Mouse (Mus musculus) gastrocnemius, adult 2 months (tissue): Measurements from ENCODE around the gene Dap. TPM values are rescaled to one million over a fixed set of nuclear protein-coding genes. Genes with fewer than 3 reads are reported as not detected.

Experiments used
- DNase-seq: peaks from one replicate; pipeline ENCODE4 v3.0.0; 2022
- H3K27ac ChIP-seq: fragments of 200-600 bp; 2 replicates; pipeline ENCODE4 v1.8.1; 2022; ENCODE audit warnings: mild to moderate bottlenecking
- H3K4me3 ChIP-seq: fragments of 200-600 bp; 2 replicates; pipeline ENCODE4 v1.8.1; 2022; ENCODE audit warnings: mild to moderate bottlenecking, moderate library complexity
- CTCF ChIP-seq: fragments of 200-600 bp; IDR thresholded peaks from 2 replicates; pipeline ENCODE4 v1.8.1; 2022; ENCODE audit warnings: antibody characterized with exemption, mild to moderate bottlenecking, moderate library complexity
- intact Hi-C: fragments of 180-260 bp; cut with DNase I; formaldehyde crosslinking; loops from one replicate; pipeline ENCODE4 v1.15.1; 2025
- total RNA-seq, 2 experiments: library from RNA; stranded (reverse); gene quantifications; 2 replicates each; pipeline ENCODE4 v1.2.3; 2021

Gene Dap
- total RNA-seq, 2 experiments from 2014 or later, result 6.2 to 11.4 TPM

DNA sequence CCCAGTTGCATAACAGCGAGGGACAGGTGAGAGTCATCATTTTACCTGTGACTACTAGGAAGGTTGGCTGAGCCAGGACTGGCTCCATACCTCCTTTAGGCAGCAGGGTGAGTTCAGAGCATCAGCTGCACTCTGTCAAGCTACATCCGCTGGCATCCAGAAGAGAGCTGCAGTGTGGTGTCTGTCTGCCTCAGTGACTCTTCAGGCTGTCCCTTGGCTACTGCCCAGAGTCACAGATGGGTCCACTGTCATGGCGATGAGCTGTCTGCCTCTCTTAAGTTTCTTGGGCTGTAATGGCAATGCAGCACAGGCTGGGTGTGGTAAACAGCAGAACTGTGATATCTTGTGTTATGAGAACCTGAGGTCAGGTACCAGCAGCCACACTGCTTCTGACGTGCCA is 16.1 kb downstream of the Dap start:
- H3K27ac ChIP-seq, result no peak overlapping the region
- intact Hi-C loops, result no loop called here
- no peak overlapping the region for H3K4me3 ChIP-seq
- no peak for TF ChIP-seq CTCF
- no peak for DNase-seq

DNA sequence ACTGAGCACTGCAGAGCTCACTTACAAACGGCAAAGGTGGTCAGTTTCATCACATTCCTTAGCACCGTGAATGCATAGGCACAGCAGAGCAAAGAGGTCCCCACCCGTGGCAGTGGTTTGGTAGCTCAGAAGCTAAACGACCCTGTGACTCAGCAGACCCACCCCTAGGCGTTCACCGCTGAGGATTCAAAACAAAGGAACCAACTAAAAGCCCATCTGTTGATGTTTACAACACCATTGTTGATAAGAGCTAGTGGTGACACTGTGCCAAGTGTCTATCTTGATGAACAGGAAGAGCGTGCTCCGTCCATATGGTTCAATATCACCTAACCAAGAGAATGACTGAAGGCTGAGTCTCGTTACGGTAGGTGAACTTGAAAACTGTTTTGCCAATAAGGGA is 19.1 kb downstream of the Dap start:
- H3K27ac ChIP-seq, result no peak overlapping the region
- no peak for DNase-seq
- no peak for TF ChIP-seq CTCF
- H3K4me3 ChIP-seq, result no peak overlapping the region
- intact Hi-C loops, result no loop called here

GRCm38 (mm10) chr15:31244696-31245445 is 20.8 kb downstream of the Dap start:
- intact Hi-C loops, result no loop called here
- Histone ChIP-seq H3K27ac (no peak overlapping the region), H3K4me3 (no peak overlapping the region)
- no peak for TF ChIP-seq CTCF
- no peak for DNase-seq

DNA sequence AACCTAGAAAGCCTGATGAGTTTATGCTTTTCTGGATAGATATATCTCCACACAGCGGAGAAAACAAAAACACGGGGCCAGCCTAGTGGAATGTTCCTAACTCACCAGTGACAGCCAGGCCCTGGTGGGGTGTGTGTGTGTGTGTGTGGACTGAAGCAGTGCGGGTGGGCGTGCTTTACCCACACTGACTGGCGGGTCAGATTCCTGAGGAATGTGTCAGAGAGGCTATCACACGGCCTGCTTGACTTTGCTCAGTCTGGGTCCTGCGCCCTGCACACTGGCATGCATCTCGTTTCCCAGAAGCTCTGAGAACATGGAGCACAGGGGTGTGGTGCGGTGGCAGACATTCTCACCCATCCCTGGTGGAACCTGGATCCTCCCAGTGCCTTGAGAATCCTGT is 21.8 kb downstream of the Dap start:
- intact Hi-C loops, result no loop called here
- H3K4me3 ChIP-seq, result no peak overlapping the region
- no peak overlapping the region for H3K27ac ChIP-seq
- no peak for DNase-seq
- TF ChIP-seq CTCF, result no peak

DNA sequence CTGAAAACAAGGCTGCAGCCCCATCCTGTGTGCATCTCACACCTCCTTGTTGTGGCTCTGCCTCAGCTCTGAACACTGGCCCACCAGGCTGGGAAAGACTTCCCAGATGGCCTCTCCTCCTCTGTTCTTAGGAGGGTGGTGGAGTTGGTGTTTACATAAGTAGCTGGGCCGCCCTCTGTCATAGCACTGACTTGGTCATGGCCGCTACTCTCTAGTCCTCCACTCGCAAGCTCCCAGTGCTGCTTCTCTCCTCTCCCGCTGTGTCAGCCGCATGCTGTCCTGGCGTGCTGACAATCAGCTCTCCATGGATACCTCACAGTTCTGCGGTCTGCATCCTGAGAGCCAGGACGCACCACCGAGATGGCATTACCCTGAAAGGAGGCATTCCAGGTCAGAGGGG is 22.9 kb downstream of the Dap start:
- no peak for TF ChIP-seq CTCF
- no peak for DNase-seq
- Histone ChIP-seq H3K27ac (no peak overlapping the region), H3K4me3 (no peak overlapping the region)
- intact Hi-C loops, result no loop called here

DNA sequence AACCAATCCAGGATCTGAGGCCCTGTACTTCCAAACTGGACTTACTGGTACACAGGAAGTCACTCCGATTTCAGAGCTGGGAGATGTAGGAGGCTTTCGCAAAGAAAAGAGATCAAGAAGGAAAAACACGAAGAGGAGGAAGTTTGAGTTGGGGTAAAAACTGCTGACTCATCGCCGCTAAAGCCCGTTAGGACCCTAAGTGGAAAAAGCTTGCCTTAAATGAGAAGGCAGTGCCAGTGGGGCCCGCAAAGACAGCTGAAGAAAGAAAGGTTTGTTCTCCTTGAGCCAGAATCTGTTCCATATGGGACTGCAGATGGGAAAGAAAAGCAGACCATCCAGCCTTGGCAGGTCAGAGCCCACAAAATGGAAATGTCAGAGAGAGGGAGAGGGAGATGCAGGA is 24.8 kb downstream of the Dap start:
- no peak for DNase-seq
- intact Hi-C loops, result no loop called here
- no peak overlapping the region for H3K4me3 ChIP-seq
- no peak overlapping the region for H3K27ac ChIP-seq
- TF ChIP-seq CTCF, result no peak

- Histone ChIP-seq H3K4me3 (no peak overlapping the region), H3K27ac (no peak overlapping the region)
- intact Hi-C loops, result no loop called here
- DNase-seq, result no peak
- no peak for TF ChIP-seq CTCF
These were observed 25.9 kb downstream of the Dap start for GRCm38 (mm10) chr15:31250027-31250426.

DNA sequence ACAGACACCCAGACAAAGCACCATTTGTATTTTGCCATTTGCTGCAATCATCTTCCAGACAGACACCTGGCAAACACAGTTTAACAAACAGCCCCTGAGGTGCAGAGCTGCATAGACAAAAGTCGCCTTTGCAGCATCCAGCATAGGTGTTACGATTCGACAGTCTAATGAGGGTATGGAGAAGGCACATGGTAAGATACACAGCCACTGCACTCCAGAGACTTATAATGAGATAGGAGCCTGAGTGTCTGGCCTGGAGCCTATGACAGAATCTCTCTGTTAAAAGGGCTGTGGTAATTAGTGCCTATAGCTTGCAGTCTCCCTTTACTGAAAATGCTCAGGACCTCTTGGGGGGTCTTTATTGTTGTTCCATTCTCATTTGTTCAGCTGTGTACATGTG is 26.6 kb downstream of the Dap start:
- intact Hi-C loops, result no loop called here
- DNase-seq, result no peak
- TF ChIP-seq CTCF, result no peak

DNA sequence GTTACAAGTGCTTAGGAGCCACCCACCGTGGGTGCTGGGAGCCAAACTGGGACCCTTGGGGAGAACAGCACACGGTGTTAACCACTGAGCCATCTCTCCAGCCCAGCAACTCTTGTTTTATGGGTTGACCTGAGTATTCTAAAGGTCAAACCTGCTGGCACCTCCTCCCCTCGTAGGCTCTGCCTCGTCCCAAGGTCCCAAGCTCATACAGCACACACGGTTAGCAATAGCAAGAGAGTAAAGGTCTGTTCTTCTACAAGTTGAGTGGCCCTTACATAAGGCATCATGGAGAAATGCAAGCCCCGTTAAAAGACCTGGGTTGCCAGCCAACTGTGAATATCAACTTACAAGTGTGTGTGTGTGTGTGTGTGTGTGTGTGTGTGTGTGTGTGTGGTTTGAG is 27.1 kb downstream of the Dap start:
- no peak for DNase-seq
- Histone ChIP-seq H3K4me3 (no peak overlapping the region), H3K27ac (no peak overlapping the region)
- no peak for TF ChIP-seq CTCF
- intact Hi-C loops, result no loop called here

More for the DNA sequence above, 26.6 kb downstream of the Dap start:
- Histone ChIP-seq H3K27ac (no peak overlapping the region), H3K4me3 (no peak overlapping the region)

- Histone ChIP-seq H3K4me3 (no peak overlapping the region), H3K27ac (no peak overlapping the region)
- DNase-seq, result no peak
- no peak for TF ChIP-seq CTCF
- intact Hi-C loops, result no loop called here
These were observed 28.6 kb downstream of the Dap start for GRCm38 (mm10) chr15:31252590-31253311.

GRCm38 (mm10) chr15:31253380-31253779 is 29.3 kb downstream of the Dap start:
- TF ChIP-seq CTCF, result no peak
- intact Hi-C loops, result no loop called here
- Histone ChIP-seq H3K4me3 (no peak overlapping the region), H3K27ac (peak overlapping the region; percentile 13; the same call in 1 of the 2 replicates)
- no peak for DNase-seq

DNA sequence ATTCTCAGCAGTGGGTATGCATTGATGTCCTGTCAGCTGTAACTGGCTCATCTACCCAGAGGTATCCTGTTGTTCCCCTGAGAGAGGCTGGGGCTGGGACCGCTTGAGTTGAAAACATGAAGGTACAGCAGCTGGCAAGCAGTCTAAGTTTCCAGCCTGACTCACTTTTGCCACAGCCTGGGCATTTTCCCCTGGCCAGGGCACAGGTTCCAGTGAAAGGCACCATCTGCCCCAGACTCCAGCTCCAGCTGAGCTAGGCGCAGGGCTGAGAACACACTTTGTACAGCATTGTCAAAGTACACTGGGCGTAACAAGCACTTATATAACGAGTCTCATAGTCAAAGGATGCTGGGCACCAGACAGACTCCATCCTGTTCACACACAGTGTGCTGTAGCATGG is 29.8 kb downstream of the Dap start:
- peak; percentile 49 for DNase-seq

GRCm38 (mm10) chr15:31254939-31255535 is 30.9 kb downstream of the Dap start:
- Histone ChIP-seq H3K27ac (no peak overlapping the region), H3K4me3 (no peak overlapping the region)
- no peak for DNase-seq
- intact Hi-C loops, result no loop called here
- TF ChIP-seq CTCF, result no peak

More for the DNA sequence above, 29.8 kb downstream of the Dap start:
- H3K27ac ChIP-seq, result peak overlapping the region; percentile 13; the same call in 1 of the 2 replicates
- H3K4me3 ChIP-seq, result no peak overlapping the region
- TF ChIP-seq CTCF, result no peak
- intact Hi-C loops, result no loop called here

GRCm38 (mm10) chr15:31255762-31256161 is 31.6 kb downstream of the Dap start:
- H3K27ac ChIP-seq, result no peak overlapping the region
- intact Hi-C loops, result no loop called here
- no peak overlapping the region for H3K4me3 ChIP-seq
- TF ChIP-seq CTCF, result no peak
- no peak for DNase-seq
